Mouse (Mus musculus) ovary, postnatal 10 days (tissue): ENCODE results near the gene Ppp3r1.
"Not testable (repeated sequence)": the region's sequence is repeated elsewhere in the genome, so short reads cannot be mapped to it uniquely, and the experiment has no call there.

Experiments used
- DNase-seq: peaks from one replicate; pipeline ENCODE4 v3.0.0; 2022; ENCODE audit warnings: low spot score

The Ppp3r1 gene

GRCm38 (mm10) chr11:17199840-17200501 lies 40.9 kb downstream of the Ppp3r1 start:
- no peak for DNase-seq

DNA sequence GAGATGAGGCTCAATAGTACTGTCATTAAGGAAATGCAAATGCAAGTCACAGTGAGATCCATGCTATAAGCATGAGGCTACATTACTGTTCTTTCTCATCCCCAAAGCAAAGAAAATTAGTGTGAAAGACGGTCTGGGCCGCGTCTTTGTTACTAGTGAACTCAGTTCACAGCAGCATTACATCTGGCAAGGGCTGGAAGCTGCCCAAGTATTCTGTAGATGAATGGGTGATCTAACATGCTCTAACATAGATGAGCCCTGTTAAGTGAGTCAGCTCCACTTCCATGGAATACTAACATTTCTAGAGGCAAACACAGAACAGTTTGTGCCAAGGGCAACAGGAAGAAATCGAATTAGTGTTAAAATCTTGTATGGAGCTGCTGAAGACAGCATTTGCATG lies 41.9 kb downstream of the Ppp3r1 start:
- no peak for DNase-seq

DNA sequence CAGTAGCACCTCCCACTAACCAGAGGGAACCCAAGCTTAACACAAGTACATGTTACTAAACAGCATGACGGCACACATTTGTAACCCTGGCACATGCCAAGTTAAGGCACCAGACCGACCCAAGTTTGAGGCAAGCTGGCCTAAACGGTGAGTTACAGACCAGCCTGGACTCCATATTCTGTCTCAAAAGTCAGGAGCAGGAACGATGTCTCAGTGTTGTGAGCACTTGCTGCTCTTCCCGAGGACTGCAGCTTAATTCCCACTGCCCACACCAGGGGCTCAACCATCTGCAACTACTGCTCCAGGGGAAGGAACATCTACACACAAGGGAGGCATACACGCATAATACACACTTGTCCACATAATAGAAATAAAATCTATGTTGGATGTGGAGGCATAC lies 43.4 kb downstream of the Ppp3r1 start:
- no peak for DNase-seq

- peak; percentile 93 for DNase-seq
These were observed 52.4 kb downstream of the Ppp3r1 start, which contains the start of gene Pno1 for GRCm38 (mm10) chr11:17211258-17212140. TSS of gene Pno1 (minus strand) at chr11:17211568.

GRCm38 (mm10) chr11:17212141-17212495 lies 53.1 kb downstream of the Ppp3r1 start:
- DNase-seq = no peak

- no peak for DNase-seq
These were observed 53.9 kb downstream of the Ppp3r1 start for GRCm38 (mm10) chr11:17212903-17213509.

DNA sequence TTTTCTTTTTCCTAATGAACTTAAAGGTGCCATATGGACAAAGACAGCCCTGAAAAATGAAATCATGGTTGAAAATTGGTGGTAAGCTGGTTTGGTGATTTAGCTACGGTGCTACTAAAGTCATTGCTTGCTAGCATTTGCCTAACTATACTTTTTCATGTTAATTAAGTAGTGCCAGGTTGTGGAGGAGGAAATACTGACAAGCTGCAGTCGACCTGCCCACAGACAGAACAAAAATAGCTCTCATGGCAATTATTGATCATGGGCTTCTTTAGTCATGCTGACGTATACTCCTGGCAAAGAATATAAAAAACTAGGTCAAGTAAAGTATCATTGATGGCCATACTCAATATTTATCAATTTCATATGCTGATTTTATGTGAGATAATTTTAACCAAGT lies 56.4 kb downstream of the Ppp3r1 start:
- no peak for DNase-seq

DNA sequence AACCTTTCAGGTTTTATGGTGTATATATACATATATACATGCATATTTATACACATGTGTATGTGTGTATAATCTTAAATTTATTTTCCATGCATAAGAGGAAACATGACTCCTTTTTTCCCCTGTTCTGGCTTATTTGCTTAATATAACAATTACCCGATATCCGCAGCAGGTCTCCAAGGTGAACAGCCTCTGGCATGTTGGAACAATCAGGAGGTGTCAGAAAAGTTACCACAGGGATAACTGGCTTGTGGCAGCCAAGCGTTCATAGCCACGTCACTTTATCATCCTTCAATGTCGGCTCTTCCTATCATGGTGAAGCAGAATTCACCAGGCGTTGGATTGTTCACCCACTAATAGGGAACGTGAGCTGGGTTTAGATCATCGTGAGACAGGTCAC lies 62.1 kb downstream of the Ppp3r1 start:
- no peak for DNase-seq

GRCm38 (mm10) chr11:17232792-17233191 lies 73.7 kb downstream of the Ppp3r1 start:
- no peak for DNase-seq

- DNase-seq = no peak
These were observed 77.5 kb downstream of the Ppp3r1 start for GRCm38 (mm10) chr11:17236449-17237037.

DNA sequence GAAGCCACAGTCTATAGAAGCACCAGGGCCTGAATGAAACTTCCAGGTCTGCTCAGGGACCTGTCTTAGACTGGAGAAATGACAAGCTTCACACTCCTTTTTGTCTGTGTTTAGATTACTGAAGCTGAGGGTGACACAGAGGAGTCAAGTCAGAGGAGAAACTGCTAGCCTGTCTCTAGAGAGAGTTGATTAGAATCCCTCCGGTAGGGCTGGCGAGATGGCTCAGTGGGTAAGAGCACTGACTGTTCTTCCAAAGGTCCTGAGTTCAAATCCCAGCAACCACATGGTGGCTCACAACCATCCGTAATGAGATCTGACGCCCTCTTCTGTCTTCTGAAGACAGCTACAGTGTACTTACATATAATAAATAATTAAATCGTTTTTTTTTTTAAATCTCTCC lies 79.5 kb downstream of the Ppp3r1 start:
- not testable (repeated sequence) for DNase-seq

GRCm38 (mm10) chr11:17248715-17249114 lies 89.7 kb downstream of the Ppp3r1 start:
- DNase-seq = no peak
